Mouse (Mus musculus) forebrain, postnatal 0 days (tissue): ENCODE results near the gene Zfp212. TPM values are rescaled to one million over a fixed set of nuclear protein-coding genes. Genes with fewer than 3 reads are reported as not detected.

Source experiments
- ATAC-seq: fragments of 200-750 bp; cut with Nextera tagmentation; 2 replicates; pipeline ENCODE4 v1.8.0; 2017; ENCODE audit warnings: mild to moderate bottlenecking, moderate library complexity
- DNase-seq: peaks from one replicate; pipeline ENCODE4 v3.0.0-alpha.2; 2015
- H3K27ac ChIP-seq: fragments of 300-500 bp; sonication (generic); 2 replicates; pipeline ENCODE4 v1.5.1; 2014; ENCODE audit warnings: low read depth, mild to moderate bottlenecking, antibody characterized with exemption, low read length, moderate library complexity, mixed read lengths
- H3K27me3 ChIP-seq: fragments of 300-500 bp; sonication (generic); 2 replicates; pipeline ENCODE4 v1.6.1; 2014; ENCODE audit warnings: mild to moderate bottlenecking, low read length, mixed read lengths; ENCODE audit not compliant: insufficient read depth
- H3K36me3 ChIP-seq: fragments of 300-500 bp; sonication (generic); 2 replicates; pipeline ENCODE4 v1.6.1; 2014; ENCODE audit warnings: mild to moderate bottlenecking, moderate library complexity; ENCODE audit not compliant: insufficient read depth
- H3K4me1 ChIP-seq: fragments of 300-500 bp; sonication (generic); 2 replicates; pipeline ENCODE4 v1.6.1; 2014; ENCODE audit warnings: antibody characterized with exemption; ENCODE audit not compliant: insufficient read depth
- H3K4me2 ChIP-seq: fragments of 300-500 bp; sonication (generic); 2 replicates; pipeline ENCODE4 v1.6.1; 2014; ENCODE audit warnings: low read depth, mild to moderate bottlenecking, moderate library complexity
- H3K4me3 ChIP-seq: fragments of 300-500 bp; sonication (generic); 2 replicates; pipeline ENCODE4 v1.5.1; 2014; ENCODE audit warnings: low read depth, low read length, mixed read lengths
- H3K9ac ChIP-seq: fragments of 300-500 bp; sonication (generic); 2 replicates; pipeline ENCODE4 v1.6.1; 2014; ENCODE audit warnings: mild to moderate bottlenecking
- H3K9me3 ChIP-seq: fragments of 300-500 bp; sonication (generic); 2 replicates; pipeline ENCODE4 v1.6.1; 2016; ENCODE audit warnings: low read length
- CTCF ChIP-seq: sonication (generic); IDR thresholded peaks from 2 replicates; pipeline ENCODE4 v1.5.1; 2016; ENCODE audit warnings: antibody characterized with exemption, control low read depth, low read depth
- WGBS: fragments of 180-500 bp; shearing (Covaris S2); extraction: QIAGEN DNeasy Blood & Tissue Kit; methylation state at CpG from one replicate; pipeline ENCODE4 v1.1.7; 2014; 5-methylcytosine and 5-hydroxymethylcytosine counted together
- polyA plus RNA-seq: library from polyadenylated mRNA; unstranded; fragments of >200 nt; fragmentation: Nextera tagmentation; extraction: Ambion mirVana; gene quantifications from 2 replicates; pipeline ENCODE4 v1.2.1, GENCODE M21; 2015
- total RNA-seq: library from RNA; depleted of rRNA; stranded (reverse); fragments of >200 nt; gene quantifications from 2 replicates; pipeline ENCODE4 v1.2.3, GENCODE M21; 2014

The Zfp212 gene
- total and polyA plus RNA-seq, 2 experiments from 2014 or later, result 17.0 to 19.3 TPM

DNA sequence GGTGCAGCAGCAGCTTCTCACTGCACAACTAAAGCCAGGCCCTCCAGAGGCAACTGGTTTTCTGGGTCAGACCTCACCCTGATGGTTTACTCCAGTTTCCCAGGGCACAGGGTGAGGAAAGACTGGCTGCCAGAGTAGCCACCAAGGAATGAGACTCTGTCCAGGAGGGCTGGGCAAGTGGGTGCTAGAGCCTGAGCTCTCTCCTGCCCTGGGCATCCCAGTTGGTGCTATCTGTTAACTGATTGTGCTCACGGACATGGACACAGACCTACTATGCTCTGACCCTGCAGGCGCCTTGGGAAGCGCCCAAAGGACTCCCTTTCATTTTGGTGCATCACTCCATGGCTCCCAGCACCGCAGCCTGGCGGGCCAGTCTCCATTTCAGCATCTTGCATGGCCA is 13.9 kb upstream of the Zfp212 start:
- H3K4me2 ChIP-seq, result no peak overlapping the region
- 98% methylated on average over 5 of the region's 5 CpGs for WGBS
- H3K4me1 ChIP-seq, result no peaks in the 10 kb centered on the region
- H3K36me3 ChIP-seq, result peaks cover 54% of the 10 kb centered on the region
- H3K9ac ChIP-seq, result no peak overlapping the region
- H3K4me3 ChIP-seq, result no peak overlapping the region
- TF ChIP-seq CTCF, result no peak
- no peaks in the 10 kb centered on the region for H3K27me3 ChIP-seq
- DNase-seq, result no peak
- no peak for ATAC-seq
- no peak overlapping the region for H3K27ac ChIP-seq
- no peaks in the 10 kb centered on the region for H3K9me3 ChIP-seq

DNA sequence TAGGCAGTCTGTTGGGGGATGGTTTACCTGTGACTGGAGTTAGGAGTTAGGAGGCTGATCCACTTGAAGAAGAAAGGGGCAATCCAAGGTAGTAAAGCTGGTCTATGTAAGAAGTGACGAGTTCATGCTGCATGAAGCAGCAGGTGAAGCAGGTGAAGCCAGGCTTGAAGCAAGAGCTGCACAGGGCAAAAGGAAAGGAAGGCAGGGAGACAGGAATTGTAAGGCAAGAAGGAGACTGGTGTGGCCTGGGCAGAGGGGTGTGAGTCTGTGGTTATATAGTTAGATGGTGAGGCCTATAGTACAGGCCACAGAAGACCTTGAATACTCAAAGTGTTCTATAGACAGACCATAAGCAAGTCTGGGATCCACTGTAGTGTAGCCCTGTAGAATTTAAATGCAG is 11.3 kb upstream of the Zfp212 start:
- no peak overlapping the region for H3K4me3 ChIP-seq
- H3K27ac ChIP-seq, result no peak overlapping the region
- ATAC-seq (no peak), DNase-seq (no peak)
- H3K4me1 ChIP-seq, result no peaks in the 10 kb centered on the region
- no peak overlapping the region for H3K9ac ChIP-seq
- H3K27me3 ChIP-seq, result no peaks in the 10 kb centered on the region
- no peak overlapping the region for H3K4me2 ChIP-seq
- peaks cover 33% of the 10 kb centered on the region for H3K36me3 ChIP-seq
- 86% methylated on average over 1 of the region's 1 CpGs for WGBS
- TF ChIP-seq CTCF, result no peak
- H3K9me3 ChIP-seq, result no peaks in the 10 kb centered on the region

DNA sequence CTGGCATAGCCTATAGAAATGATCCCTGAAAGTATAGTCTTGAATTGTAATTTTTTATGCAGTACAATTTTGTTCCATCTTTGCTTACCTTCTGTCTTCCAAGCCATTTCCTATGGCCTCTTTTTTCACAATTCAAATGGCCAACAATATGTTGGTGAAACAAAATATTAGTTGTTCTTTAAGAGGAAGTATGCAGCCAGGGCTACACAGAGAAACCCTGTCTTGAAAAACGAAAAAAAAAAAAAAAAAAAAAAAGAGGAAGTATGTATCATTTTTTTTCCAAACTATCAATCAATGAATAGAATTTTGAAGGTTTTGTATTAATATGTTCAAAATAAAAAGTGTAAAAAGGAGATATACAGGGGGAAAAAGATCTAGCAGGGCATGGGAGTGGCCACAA is 8.6 kb upstream of the Zfp212 start:
- Histone ChIP-seq H3K4me1 (no peaks in the 10 kb centered on the region), H3K27ac (no peak overlapping the region), H3K36me3 (peaks cover 10% of the 10 kb centered on the region; the same call in 1 of the 2 replicates), H3K9ac (no peak overlapping the region), H3K4me3 (no peak overlapping the region), H3K27me3 (no peaks in the 10 kb centered on the region), H3K4me2 (no peak overlapping the region), H3K9me3 (no peaks in the 10 kb centered on the region)
- DNase-seq (no peak), ATAC-seq (no peak)
- TF ChIP-seq CTCF, result no peak
- WGBS, result 56% methylated on average over 1 of the region's 1 CpGs

DNA sequence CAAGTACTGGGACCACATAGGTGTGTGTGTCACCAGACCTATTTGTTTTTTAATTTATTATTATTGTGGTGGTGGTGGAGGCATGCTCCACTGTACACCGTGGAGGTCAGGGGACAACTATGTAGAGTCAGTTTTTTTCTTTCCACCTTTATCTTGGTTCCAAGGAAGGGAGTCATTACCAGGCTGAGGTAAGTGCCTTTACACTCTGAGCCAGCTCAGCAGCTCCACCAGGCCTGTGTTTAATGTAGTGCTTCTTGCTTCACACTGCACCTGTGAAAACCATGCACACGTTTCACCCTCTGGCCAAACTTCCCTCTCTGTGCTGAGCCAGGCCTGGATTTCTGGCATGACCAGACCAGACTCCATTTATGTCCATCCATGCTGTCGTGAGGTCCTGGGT is 7.3 kb upstream of the Zfp212 start:
- ATAC-seq (no peak), DNase-seq (no peak)
- Histone ChIP-seq H3K9ac (no peak overlapping the region), H3K4me1 (no peaks in the 10 kb centered on the region), H3K27ac (no peak overlapping the region), H3K4me2 (no peak overlapping the region), H3K36me3 (0 out of 2 replicates have a peak, but pooled peaks cover 2% of the 10 kb centered on the region), H3K4me3 (no peak overlapping the region), H3K27me3 (no peaks in the 10 kb centered on the region), H3K9me3 (no peaks in the 10 kb centered on the region)
- TF ChIP-seq CTCF, result no peak
- 56% methylated on average over 3 of the region's 3 CpGs for WGBS

DNA sequence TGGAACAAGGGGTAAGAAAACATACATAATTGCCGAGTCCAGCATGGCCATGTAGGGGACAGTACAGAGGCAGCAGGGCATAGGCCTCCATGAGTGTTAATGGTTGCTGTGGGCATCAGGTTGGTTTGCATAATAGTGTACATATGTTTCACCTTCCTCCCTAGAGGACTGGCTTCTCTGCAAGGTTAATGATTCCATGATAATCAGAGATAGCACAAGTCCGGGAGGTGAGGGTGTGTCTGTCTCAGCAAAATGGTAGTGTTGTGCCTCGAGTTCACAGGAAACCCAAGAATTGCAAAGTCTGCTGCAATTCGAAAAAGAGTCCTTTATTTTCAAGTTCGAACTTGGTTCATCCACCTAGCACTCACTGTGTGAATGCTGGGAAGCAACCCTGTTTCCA is 3.2 kb upstream of the Zfp212 start:
- no peaks in the 10 kb centered on the region for H3K27me3 ChIP-seq
- no peaks in the 10 kb centered on the region for H3K9me3 ChIP-seq
- no peak for ATAC-seq
- no peaks in the 10 kb centered on the region for H3K36me3 ChIP-seq
- H3K9ac ChIP-seq, result no peak overlapping the region
- TF ChIP-seq CTCF, result no peak
- WGBS, result 83% methylated on average over 5 of the region's 5 CpGs
- no peak for DNase-seq
- H3K4me2 ChIP-seq, result no peak overlapping the region
- H3K4me1 ChIP-seq, result peaks cover 9% of the 10 kb centered on the region
- H3K27ac ChIP-seq, result no peak overlapping the region
- H3K4me3 ChIP-seq, result no peak overlapping the region

DNA sequence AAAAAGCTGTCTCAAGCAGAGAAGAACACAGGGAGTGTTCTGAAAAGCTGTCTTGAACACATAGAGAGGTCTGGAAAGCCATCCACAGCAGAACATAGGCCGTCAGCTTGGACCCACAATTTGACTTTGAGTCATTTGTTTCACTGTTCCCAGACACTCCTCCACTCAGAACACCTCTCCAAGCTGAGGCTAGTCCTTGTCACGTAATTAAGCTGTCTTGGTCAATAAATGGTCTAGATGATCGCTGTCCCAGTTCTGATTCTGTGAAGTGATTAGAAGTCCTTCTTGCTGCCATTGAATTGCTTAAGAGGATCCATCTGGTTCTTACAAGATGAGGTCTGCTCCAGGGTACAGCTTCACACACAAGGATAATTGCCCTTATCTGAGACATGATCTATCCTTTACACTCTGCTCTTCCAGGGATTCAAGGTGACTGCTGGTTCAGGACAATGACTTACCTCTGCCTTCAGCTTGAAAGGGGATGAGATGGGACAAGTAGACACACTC is 1.5 kb upstream of the Zfp212 start:
- ATAC-seq, result no peak
- H3K27me3 ChIP-seq, result no peaks in the 10 kb centered on the region
- H3K4me2 ChIP-seq, result no peak overlapping the region
- H3K4me1 ChIP-seq, result peaks cover 10% of the 10 kb centered on the region
- no peak for TF ChIP-seq CTCF
- no peak overlapping the region for H3K4me3 ChIP-seq
- no peak overlapping the region for H3K27ac ChIP-seq
- H3K9me3 ChIP-seq, result no peaks in the 10 kb centered on the region
- 81% methylated on average over 3 of the region's 3 CpGs for WGBS
- H3K36me3 ChIP-seq, result no peaks in the 10 kb centered on the region
- H3K9ac ChIP-seq, result no peak overlapping the region
- no peak for DNase-seq

DNA sequence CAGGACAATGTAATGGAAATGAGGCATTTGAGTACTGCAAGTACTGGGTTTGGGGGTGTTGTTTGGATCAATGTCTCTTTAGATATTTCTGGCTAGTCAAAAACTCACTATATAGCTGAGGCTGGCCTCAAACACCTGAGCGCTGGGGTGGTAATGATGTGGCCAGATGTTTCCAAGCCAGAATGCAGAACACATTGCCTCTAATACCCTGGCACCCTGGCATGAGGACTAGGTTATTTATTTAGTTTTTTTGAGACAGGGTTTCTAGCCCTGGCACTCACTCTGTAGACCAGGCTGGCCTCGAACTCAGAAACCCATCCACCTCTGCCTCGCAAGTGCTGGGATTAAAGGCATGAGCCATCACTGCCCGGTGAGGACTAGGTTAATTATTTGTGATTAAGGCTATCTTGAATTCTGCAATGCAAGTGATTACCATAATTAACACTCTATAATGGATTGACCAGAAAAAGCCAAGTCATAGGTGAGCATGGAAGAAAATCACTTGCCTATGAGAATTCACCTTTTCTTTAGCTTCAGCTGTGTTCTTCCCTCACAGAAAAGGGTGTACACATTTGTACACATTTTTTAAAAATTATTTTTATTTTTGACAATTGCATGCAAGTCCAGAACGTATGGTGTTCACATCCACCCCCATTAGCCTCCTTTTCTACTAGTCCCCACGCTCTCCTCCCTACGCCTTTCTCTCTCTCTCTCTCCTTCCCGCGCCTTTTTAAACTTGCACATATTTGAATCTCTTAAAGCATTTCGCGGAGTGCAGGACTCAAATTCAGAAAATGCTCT is 430 bp upstream of the Zfp212 start:
- no peak for TF ChIP-seq CTCF
- no peak for ATAC-seq
- 23% methylated on average over 11 of the region's 11 CpGs for WGBS

More for the DNA sequence above, 430 bp upstream of the Zfp212 start:
- Histone ChIP-seq H3K9me3 (no peaks in the 10 kb centered on the region), H3K27ac (peak overlapping the region; percentile 95), H3K36me3 (no peaks in the 10 kb centered on the region), H3K27me3 (no peaks in the 10 kb centered on the region), H3K4me3 (peak overlapping the region; percentile 63), H3K9ac (peak overlapping the region; percentile 66), H3K4me1 (peaks cover 10% of the 10 kb centered on the region), H3K4me2 (peak overlapping the region; percentile 76)
- no peak for DNase-seq
